Mouse (Mus musculus) G1E (cell line): Measurements from ENCODE around the gene Gm11214.

Experiments used
- CTCF ChIP-seq: IDR thresholded peaks from 2 replicates; pipeline ENCODE4 v1.5.1; 2012; ENCODE audit warnings: low read depth, low read length, inconsistent platforms, mixed read lengths
- GATA1 ChIP-seq: IDR thresholded peaks from 2 replicates; pipeline ENCODE4 v1.6.1; 2012; ENCODE audit warnings: borderline replicate concordance, low read length, inconsistent platforms, mixed read lengths
- GATA2 ChIP-seq: IDR thresholded peaks from 2 replicates; pipeline ENCODE4 v1.6.1; 2012; ENCODE audit warnings: low read depth, low read length, inconsistent platforms, borderline replicate concordance
- POLR2AphosphoS5 ChIP-seq: IDR thresholded peaks from 2 replicates; pipeline ENCODE4 v1.6.1; 2012; ENCODE audit warnings: low read depth, low read length, inconsistent platforms; ENCODE audit not compliant: insufficient replicate concordance
- TAL1 ChIP-seq: conservative IDR thresholded peaks from 2 replicates; pipeline ENCODE4 v1.6.1; 2012; ENCODE audit warnings: low read depth, low read length, inconsistent platforms, mixed read lengths

- TF ChIP-seq TAL1 (no peak), CTCF (no peak), GATA2 (no peak), GATA1 (no peak), POLR2AphosphoS5 (no peak)
Observed at GRCm38 (mm10) chr4:63661857-63662256, 1.3 kb downstream of the Gm11214 start.
